Mouse (Mus musculus): Measurements from ENCODE around the gene Fstl1.
A peak's percentile ranks its signal among the peaks of the same experiment; 100 is the strongest.

Gene Fstl1

DNA sequence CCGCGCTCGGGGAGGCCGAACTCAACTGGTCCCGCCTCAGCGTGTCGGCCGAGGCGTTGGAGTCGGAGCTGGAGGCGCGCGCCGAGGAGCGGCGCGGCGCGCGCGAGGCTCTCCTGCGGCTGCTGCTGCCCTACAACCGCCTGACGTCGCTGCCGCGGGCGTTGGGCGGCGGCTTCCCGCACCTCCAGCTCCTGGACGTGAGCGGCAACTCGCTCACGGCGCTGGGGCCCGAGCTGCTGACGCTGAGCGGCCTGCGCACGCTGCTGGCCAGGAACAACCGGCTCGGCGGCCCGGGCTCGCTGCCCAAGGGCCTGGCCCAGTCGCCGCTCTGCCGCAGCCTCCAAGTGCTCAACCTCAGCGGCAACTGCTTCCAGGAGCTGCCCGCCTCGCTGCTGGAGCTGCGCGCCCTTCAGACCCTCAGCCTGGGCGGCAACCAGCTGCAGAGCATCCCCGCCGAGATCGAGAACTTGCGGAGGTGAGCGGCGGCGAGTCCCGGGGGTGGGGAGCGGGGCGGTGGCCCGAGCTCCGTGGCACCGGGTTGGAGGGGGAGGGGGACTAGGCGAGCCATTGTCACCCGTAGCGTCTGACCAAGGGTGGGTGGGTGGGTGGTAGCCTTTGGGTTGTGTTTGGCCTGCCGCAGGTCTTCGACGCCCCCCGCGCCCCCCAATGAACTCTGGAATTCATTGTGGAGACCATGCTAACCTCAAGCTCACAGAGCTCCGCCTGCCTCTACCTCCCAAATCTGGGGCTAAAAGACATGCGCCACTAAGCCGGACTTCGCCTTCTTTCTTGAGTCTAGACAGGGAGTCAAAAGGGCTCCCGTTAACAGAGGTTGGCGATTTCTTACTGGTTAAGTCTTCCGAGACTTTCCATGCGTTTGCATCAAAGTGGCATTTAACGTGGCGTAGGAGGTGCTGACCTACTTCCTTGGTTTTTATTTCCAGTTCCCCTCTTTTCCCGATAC is 92.1 kb downstream of the Fstl1 start:
- peak; percentile 83 for DNase-seq (ENCODE audit: low read depth, low spot score)

DNA sequence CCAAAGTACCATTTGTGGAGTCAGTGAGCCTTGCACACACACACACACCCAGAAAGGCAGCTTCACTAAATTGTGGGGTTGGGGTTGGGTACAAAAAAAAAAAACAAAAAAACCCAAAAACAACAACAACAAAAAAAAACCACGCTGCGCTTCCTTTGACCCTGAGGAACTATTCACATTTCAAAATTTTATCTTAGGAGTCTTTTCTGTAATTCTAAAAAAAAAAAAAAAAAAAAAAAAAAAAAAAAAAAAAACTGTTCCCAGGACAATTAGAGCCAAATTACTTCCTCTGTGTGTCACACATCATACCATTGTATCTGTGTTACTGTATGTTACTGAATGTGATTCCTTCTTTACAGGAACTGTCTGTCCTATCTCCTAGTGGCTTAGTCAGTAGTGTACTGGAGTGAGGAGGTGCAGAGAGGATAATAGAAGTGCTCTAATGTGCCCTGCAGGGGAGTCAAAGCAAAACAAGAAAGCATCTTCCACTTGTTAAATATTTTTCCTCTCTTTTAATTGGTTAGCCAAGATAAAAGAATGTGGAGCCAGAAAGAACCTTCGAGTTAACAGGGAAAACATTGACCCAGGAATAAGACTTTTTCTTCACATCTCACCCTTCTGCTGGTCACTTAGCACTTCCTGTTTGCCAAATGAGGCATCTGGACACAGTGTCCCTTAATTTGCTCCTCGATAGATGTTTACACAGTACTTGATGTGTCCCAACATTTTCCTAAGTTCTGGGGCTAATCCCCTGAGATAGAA is 93.0 kb downstream of the Fstl1 start:
- peak; percentile 38 for DNase-seq (ENCODE audit: low read depth, low spot score)

DNA sequence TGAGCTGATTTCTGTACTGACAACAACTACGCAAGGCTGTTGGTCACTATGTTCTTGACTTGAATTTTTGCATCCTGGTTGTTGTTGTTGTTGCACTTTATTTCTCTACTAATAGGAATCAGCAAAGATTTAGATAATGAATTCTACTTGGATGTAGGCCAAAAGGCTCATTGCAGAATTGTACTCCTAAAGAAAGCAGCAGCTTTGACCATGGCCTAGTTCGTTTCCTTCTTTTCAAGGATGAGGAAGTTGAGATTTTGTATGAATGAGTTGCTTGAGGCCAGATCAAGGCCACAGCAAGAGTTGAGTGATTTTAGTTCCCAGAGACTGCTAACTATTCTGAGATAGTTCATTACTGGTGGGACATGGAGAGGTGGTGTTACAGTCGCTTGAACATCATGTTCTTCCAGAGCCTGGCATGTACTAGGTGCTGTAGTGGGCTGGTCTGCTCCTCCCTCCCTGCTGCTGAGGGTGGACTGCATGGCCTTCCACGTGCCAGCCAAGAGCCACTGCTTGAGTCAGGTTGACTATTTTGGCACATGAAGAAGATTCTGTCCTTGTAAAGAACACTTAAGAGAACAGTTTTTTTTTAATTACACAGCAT is 94.5 kb downstream of the Fstl1 start:
- no peak for DNase-seq (ENCODE audit: low read depth, low spot score)

DNA sequence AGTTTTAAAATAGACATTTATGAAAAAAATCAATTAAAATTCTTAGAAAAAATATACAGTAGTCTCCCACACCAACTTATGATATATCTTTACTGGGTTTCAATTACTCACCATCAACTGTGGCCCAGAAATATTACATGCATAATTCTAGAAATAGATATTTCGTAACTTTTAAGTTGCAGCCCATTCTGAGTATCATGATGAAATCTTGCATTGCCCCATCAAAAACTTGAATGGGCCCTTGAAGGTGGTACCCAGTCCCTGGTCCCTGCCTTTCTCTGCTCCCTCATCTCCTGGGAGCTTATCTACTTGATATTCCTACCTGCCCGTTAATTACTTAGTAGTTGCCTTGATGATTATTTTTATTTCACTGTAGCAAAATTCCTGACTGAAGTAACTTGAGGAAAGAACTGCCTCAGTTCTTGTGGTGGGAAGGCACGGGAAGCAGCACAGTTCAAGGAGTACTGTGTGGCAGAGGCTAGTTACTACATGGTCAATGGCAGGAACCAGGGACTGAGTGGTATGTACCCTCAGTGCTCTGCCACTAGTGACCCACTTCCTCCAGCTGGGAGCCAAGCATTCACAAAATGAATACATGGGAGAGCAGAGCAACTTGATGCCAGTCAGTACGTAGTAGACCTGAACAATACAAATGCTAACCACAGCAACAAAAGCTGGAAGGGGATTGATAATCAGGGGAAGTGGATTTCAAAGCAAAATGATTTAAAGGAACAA is 98.0 kb downstream of the Fstl1 start:
- no peak for DNase-seq (ENCODE audit: low read depth, low spot score)

DNA sequence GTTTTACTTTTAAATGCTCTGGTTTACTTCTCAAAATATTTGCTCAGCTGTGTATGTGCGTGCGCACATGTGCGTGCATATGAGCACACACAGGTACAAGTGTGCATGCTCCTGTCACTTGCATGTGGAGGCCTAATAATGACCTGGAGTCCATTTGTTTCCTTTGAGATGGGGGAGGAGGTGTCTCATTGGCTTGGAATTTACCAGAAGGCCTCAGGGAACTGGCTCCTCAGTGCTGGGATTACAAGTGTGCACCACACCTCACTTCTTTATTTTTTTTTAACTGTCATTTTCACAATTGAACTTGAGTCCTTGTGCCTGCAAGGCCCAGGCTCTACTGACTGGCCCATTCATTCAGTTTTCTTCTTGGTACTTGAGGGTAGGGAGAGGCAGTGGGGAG is 100.7 kb downstream of the Fstl1 start:
- DNase-seq (ENCODE audit: low read depth, low spot score), result no peak

DNA sequence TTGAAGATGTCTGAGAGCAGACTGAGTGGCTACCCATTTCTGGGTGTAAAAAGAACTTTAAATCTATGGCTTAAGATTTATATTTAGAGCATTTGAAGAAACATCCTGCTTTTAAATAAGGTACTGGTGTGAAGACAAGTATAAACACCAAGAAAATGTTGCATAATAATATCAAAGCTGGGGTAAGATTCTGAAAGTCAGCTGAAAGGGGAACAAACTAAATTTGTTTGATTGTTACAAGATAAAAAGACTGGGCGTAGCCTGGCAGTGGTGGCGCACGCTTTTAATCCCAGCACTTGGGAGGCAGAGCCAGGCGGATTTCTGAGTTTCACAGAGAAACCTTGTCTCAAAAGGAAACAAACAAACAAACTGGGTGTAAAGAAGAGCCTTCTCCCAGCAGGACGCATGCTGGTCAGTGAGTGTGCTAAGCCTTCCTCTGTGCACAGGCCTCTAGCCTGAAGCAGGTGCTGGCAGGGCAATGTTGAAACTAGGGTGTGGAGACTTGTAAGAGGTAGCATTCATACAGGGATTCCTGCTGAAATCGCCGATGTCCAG is 102.4 kb downstream of the Fstl1 start:
- no peak for DNase-seq (ENCODE audit: low read depth, low spot score)

DNA sequence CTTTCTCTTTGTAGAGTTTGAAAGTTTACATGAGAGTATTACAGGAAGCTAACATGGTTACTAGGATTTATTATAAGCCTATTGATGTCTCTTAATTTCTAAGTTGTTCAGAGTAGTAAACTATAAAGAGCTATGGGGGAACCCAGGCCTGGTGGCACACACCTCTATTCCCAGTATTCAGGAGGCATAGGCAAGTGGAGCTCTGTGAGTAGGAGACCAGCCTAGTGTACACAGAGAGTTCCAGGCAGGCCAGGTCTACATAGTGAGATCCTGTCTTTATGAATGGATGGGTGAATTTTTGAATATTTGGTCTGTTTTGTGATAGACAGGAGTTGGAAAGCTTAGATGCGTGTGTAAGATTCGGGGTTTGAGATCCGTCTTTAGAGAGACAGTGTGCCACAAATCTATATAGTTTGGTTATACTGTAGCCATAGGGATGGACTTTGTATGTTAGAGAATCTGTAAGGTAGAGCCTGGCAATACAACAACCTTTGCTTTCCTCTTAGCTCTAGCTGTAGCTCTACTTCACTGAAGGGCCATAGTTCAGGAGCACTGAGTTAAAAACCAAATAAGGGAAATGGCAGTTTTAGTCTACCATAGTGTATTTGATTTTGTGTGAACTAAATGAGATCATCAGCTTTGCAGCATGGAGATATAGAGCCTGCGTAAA is 103.2 kb downstream of the Fstl1 start:
- DNase-seq (ENCODE audit: low read depth, low spot score), result no peak

DNA sequence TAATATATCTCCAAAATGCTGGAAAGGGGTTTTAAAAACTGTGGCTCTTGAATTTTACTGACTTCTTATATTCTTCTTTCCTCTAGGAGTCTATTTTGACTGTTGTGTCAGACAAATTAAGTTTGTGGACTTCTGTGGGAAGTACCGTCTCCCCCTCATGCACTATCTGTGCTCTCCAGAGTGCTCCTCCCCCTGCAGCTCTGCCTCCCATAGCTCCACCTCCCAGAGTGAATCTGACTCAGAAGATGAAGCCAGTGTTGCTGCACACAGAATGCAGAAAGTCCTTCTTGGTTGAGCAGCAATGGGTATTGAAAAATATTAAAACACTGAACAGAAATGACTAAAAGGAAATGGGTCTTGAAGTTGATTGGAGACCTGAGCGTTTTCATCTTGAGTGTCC is 104.5 kb downstream of the Fstl1 start:
- DNase-seq (ENCODE audit: low read depth, low spot score), result no peak
